Mouse (Mus musculus) testis, adult 2 months (tissue): ENCODE results near the gene Atp6v0a4.

ENCODE experiments used
- CTCF ChIP-seq: fragments of 200-500 bp; IDR thresholded peaks from 2 replicates; pipeline ENCODE4 v1.5.1; 2012; ENCODE audit warnings: low read depth, mild to moderate bottlenecking, inconsistent platforms, low read length, moderate library complexity; ENCODE audit not compliant: control insufficient read depth, insufficient read depth, insufficient replicate concordance
- POLR2A ChIP-seq: fragments of 200-500 bp; IDR thresholded peaks from 2 replicates; pipeline ENCODE4 v1.6.1; 2012; ENCODE audit warnings: low read depth, mild to moderate bottlenecking, inconsistent platforms, low read length, moderate library complexity; ENCODE audit not compliant: control insufficient read depth

DNA sequence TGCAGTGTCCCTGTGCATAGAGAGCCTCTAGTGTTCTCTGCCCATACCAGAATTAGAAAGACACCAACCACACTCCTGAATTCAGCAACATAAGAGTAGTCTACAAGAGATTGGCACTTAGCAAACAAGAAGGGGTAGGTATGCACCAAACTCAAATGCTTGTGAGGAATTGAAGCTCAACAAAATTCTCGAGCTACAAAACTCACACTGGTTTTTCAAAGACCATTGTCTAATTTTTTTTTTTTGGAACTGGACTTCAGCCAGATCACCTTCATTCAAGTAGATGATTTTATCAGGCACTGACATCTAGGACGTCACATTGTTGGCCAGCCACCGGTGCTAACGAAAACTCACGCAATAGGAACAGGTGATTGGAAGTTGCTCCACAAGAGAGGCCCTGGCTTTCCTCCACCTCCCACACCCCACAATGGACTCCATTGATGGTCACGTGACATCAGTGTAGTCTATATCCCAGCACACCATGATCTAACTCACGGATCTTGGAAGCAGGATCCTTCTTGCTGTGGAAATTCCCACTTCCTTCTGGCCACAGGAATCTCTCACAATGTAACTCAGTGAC lies 22.1 kb downstream of the Atp6v0a4 start:
- TF ChIP-seq POLR2A = no peak
- TF ChIP-seq CTCF = no peak
